Mouse (Mus musculus): ENCODE data around the gene Olfr926.
"Not testable (repeated sequence)": the region's sequence is repeated elsewhere in the genome, so short reads cannot be mapped to it uniquely, and the experiment has no call there.

The Olfr926 gene

GRCm38 (mm10) chr9:38876826-38877225 is at the start of gene Olfr926:
TSS of gene Olfr926 (plus strand) at chr9:38877126.
- no peak for DNase-seq (ENCODE audit: low spot score)

GRCm38 (mm10) chr9:38833027-38833426 is 43.9 kb upstream of the Olfr926 start:
- DNase-seq (ENCODE audit: low spot score) = no peak

GRCm38 (mm10) chr9:38844149-38844548 is 32.8 kb upstream of the Olfr926 start, which contains the start of gene Olfr924:
TSS of gene Olfr924 (plus strand) at chr9:38844449.
- no peak for DNase-seq (ENCODE audit: low spot score)

GRCm38 (mm10) chr9:38854760-38855159 is 22.2 kb upstream of the Olfr926 start, which contains the start of gene Olfr26:
TSS of gene Olfr26 (plus strand) at chr9:38855060.
- no peak for DNase-seq (ENCODE audit: low spot score)

GRCm38 (mm10) chr9:38874880-38875279 is 2.0 kb upstream of the Olfr926 start:
- DNase-seq (ENCODE audit: low spot score) = not testable (repeated sequence)

Data from retina, embryonic 14.5 days (tissue).